Mouse (Mus musculus): ENCODE data around the gene Serpinb6b. TPM values are rescaled to one million over a fixed set of nuclear protein-coding genes. Genes with fewer than 3 reads are reported as not detected.

The Serpinb6b gene
- polyA plus RNA-seq (2015; fragmentation: Nextera tagmentation; extraction: Ambion mirVana) = 7.7 and 9.5 TPM in 2 replicates

DNA sequence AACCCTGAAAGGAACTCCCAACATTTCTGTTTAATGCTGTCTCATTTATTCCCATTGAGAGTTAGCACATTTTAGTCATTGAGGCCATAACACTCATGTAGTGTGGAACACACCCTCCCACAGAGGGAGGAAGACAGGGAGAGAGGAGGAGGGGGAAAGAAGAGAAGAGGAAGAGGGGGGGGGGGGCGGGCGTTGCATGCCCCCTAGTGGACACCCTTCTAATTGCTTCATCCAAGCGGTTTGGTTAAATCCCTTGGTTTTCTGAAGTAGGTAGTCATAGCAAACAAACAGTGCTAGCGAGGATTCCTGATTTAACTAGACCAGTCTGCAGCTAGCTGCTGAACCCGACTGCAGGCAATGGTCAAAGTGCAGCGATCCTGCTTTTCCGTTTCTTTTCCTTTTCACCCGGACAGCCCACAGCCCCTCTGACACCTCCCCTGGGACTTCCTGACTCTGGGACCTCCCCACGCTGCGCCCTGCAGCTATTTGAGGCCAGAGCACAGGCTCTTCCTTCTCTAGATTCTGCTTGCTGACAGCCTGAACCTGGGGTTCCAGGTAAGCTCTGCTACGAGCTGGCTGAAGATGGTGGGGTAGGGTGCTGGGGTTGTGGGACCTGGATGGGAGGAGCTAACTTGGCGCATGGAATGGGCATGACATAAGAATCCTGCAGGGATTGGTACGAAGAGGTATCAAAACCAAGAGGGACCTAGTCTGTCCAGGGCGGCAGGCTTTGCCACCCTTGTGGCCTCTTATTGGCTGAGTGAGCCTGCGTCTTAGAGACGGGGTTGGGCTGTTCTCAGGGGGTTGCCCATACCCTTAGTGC is at the start of gene Serpinb6b:
TSS of gene Serpinb6b (plus strand) at position 221 of the 823 bp plus-strand sequence.
- Histone ChIP-seq H3K9me3 (ENCODE audit: control insufficient read depth, low read length) (no peaks in the 10 kb centered on the region), H3K36me3 (ENCODE audit: control insufficient read depth, insufficient read depth, low read length) (no peaks in the 10 kb centered on the region), H3K27ac (replicated peaks) (no peak within 1 kb of the TSS), H3K9ac (ENCODE audit: low read length) (peak within 1 kb of the TSS; percentile 35; the same call in 1 of the 2 replicates), H3K27me3 (ENCODE audit: control insufficient read depth, insufficient read depth, low read length) (no peaks in the 10 kb centered on the region), H3K4me3 (ENCODE audit: low read depth, low read length) (peak within 1 kb of the TSS; percentile 33), H3K4me1 (replicated peaks; ENCODE audit: control insufficient read depth, insufficient read depth) (no peaks in the 10 kb centered on the region), H3K4me2 (replicated peaks; ENCODE audit: low read depth) (peak within 1 kb of the TSS; percentile 55)
- ATAC-seq (ENCODE audit: low FRiP score, low TSS enrichment) = peak; percentile 68
- 36% methylated on average over 16 of the region's 16 CpGs for WGBS
- TF ChIP-seq EP300 (optimal IDR thresholded peaks at IDR 0.05) (no peak), CTCF (IDR thresholded peaks at IDR 0.05; ENCODE audit: low read depth) (peak; percentile 63)
- DNase-seq (ENCODE audit: low spot score) = peak; percentile 52

DNA sequence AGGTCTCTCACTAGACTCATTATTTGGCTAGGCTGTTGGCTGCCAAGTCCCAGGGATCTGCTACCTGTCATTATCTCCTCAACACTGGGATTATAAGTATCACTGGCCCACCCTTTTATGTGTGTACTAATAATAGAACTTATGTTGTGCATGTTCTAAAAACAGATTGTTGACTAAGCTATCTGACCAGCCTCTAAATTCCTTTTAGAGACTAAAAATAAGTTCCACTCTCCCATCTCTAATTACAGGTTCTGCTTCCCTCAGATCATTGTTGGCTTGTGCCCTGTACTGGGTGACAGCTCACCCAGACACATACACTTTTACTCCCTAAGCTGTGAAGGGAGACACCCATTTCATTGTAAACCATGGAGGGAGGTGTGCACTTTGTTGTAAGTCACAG is 42.4 kb upstream of the Serpinb6b start:
- Histone ChIP-seq H3K27me3 (ENCODE audit: control insufficient read depth, insufficient read depth, low read length) (no peaks in the 10 kb centered on the region), H3K36me3 (ENCODE audit: control insufficient read depth, insufficient read depth, low read length) (no peaks in the 10 kb centered on the region), H3K27ac (replicated peaks) (no peak overlapping the region), H3K4me2 (replicated peaks; ENCODE audit: low read depth) (no peak overlapping the region), H3K4me1 (replicated peaks; ENCODE audit: control insufficient read depth, insufficient read depth) (no peaks in the 10 kb centered on the region), H3K9me3 (ENCODE audit: control insufficient read depth, low read length) (no peaks in the 10 kb centered on the region), H3K4me3 (ENCODE audit: low read depth, low read length) (no peak overlapping the region), H3K9ac (ENCODE audit: low read length) (no peak overlapping the region)
- no peak for TF ChIP-seq CTCF (IDR thresholded peaks at IDR 0.05; ENCODE audit: low read depth)
- no peak for TF ChIP-seq EP300 (optimal IDR thresholded peaks at IDR 0.05)
- DNase-seq (ENCODE audit: low spot score) (no peak), ATAC-seq (ENCODE audit: low FRiP score, low TSS enrichment) (no peak)

DNA sequence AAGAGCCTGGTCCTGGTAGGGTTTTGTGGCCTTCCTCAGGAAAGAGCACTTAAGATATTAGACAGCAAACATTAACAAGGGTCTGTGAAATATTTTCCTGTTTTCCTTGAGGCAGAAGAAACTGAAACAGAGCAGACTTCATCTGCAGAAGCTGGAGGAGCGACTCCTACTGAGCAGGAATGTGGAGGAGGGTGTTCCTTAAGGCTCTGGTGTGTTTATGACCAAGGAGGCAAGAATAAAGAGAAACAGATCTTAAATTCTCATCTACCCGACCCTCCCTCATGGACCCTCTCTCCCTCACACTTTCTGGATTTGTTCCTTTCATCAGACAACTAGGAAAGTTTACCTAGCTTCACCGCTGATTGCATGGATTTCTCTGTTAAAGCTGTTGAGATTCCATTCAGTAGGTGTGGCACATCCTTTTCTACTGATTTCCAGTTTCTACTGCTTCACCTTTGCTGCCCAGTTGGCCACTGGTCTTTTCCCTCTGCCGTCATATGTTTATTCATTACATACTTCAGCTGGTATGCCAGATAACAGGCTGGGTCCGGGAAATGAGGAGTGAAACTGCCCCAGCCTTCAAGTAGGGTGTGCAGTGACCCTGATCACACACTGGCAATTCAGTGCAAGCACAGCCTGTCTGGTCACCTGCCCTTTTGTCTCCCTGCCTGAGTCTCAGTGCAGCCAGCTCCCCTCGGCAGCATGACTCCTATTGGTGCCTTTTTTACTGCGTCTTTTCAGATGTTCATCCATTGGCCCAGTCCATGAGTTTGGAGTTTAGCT is 40.2 kb upstream of the Serpinb6b start:
- TF ChIP-seq EP300 (optimal IDR thresholded peaks at IDR 0.05) = no peak
- no peak for TF ChIP-seq CTCF (IDR thresholded peaks at IDR 0.05; ENCODE audit: low read depth)
- ATAC-seq (ENCODE audit: low FRiP score, low TSS enrichment) (peak; percentile 97), DNase-seq (ENCODE audit: low spot score) (peak; percentile 72)
- Histone ChIP-seq H3K27ac (replicated peaks) (peak overlapping the region; percentile 30; the same call in 1 of the 2 replicates), H3K4me2 (replicated peaks; ENCODE audit: low read depth) (no peak overlapping the region), H3K27me3 (ENCODE audit: control insufficient read depth, insufficient read depth, low read length) (no peaks in the 10 kb centered on the region), H3K4me1 (replicated peaks; ENCODE audit: control insufficient read depth, insufficient read depth) (no peaks in the 10 kb centered on the region), H3K4me3 (ENCODE audit: low read depth, low read length) (no peak overlapping the region), H3K9ac (ENCODE audit: low read length) (no peak overlapping the region), H3K36me3 (ENCODE audit: control insufficient read depth, insufficient read depth, low read length) (no peaks in the 10 kb centered on the region), H3K9me3 (ENCODE audit: control insufficient read depth, low read length) (no peaks in the 10 kb centered on the region)
- WGBS = 28% methylated on average over 7 of the region's 7 CpGs

DNA sequence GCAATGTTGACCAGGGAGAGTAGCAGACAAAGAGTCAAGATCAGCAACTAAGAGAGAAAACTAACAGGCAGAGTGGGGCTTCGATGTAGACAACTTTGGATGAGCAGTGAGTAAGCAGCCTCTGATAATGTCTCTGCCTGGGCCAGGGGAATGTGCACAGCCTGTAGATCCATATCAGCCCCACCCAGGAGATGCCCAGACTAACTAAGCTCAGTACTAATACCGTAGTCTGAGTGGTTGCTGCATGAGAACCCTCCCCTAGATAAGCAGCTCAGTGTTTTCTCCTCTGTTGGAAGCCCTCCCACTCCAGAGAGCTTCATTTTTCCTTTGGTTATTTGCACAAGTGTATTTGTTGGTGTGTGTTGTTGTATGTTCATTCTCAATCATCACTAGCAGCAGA is 38.3 kb upstream of the Serpinb6b start:
- Histone ChIP-seq H3K27ac (replicated peaks) (no peak overlapping the region), H3K4me2 (replicated peaks; ENCODE audit: low read depth) (no peak overlapping the region)

DNA sequence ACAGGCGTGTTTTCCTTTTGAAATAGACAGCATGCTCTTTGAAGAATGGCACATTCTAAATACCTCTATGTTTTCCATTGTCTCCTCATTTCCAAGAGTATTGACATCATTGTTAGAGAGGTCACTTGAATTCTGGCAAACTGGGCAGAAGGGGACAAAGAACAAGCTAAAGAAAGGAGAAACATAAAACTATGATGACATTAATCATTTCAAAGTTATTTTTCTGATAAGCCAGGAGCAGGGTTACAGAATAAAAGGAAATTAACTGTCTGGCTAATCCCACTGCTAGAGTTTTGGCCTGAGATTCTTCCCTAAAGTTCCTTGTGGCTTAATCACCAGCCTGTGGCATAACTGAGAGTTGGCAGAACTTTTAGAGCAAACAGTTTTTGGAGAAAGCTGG is 37.8 kb upstream of the Serpinb6b start:
- Histone ChIP-seq H3K27me3 (ENCODE audit: control insufficient read depth, insufficient read depth, low read length) (no peaks in the 10 kb centered on the region), H3K9me3 (ENCODE audit: control insufficient read depth, low read length) (no peaks in the 10 kb centered on the region), H3K36me3 (ENCODE audit: control insufficient read depth, insufficient read depth, low read length) (no peaks in the 10 kb centered on the region), H3K4me2 (replicated peaks; ENCODE audit: low read depth) (no peak overlapping the region), H3K27ac (replicated peaks) (no peak overlapping the region), H3K9ac (ENCODE audit: low read length) (no peak overlapping the region), H3K4me1 (replicated peaks; ENCODE audit: control insufficient read depth, insufficient read depth) (no peaks in the 10 kb centered on the region), H3K4me3 (ENCODE audit: low read depth, low read length) (no peak overlapping the region)
- no peak for TF ChIP-seq EP300 (optimal IDR thresholded peaks at IDR 0.05)
- TF ChIP-seq CTCF (IDR thresholded peaks at IDR 0.05; ENCODE audit: low read depth) = no peak
- DNase-seq (ENCODE audit: low spot score) = no peak
- ATAC-seq (ENCODE audit: low FRiP score, low TSS enrichment) = no peak
- WGBS = 53% methylated on average over 1 of the region's 1 CpGs

More for the DNA sequence above, 38.3 kb upstream of the Serpinb6b start:
- no peak for TF ChIP-seq CTCF (IDR thresholded peaks at IDR 0.05; ENCODE audit: low read depth)
- no peak overlapping the region for H3K4me3 ChIP-seq (ENCODE audit: low read depth, low read length)
- no peaks in the 10 kb centered on the region for H3K27me3 ChIP-seq (ENCODE audit: control insufficient read depth, insufficient read depth, low read length)
- H3K9me3 ChIP-seq (ENCODE audit: control insufficient read depth, low read length) = no peaks in the 10 kb centered on the region
- 55% methylated on average over 2 of the region's 2 CpGs for WGBS
- ATAC-seq (ENCODE audit: low FRiP score, low TSS enrichment) (no peak), DNase-seq (ENCODE audit: low spot score) (no peak)
- H3K36me3 ChIP-seq (ENCODE audit: control insufficient read depth, insufficient read depth, low read length) = no peaks in the 10 kb centered on the region
- no peak overlapping the region for H3K9ac ChIP-seq (ENCODE audit: low read length)
- H3K4me1 ChIP-seq (replicated peaks; ENCODE audit: control insufficient read depth, insufficient read depth) = no peaks in the 10 kb centered on the region
